In the genomic region with DNA sequence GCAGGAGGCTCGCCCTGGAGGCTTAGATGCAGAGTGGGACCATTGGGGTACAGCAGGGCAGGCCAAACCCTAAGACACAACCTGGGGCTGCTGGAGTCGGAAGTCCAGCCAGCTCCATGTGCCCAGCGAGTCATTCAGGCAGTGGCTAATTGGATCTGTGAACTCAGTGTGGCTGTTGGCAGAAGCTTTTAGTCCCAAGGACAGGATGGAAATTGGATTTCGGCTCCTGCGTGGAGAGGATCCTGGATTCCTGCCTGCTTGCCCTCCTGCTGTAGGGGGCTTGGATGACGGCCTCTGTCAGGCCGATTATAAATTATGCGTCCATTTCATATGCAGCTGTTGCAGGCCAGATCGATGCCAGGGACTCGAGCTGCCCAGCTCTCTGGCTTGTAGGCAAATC, we compare ENCODE assay signal across 20 mouse cellular contexts. TPM values are rescaled to one million over a fixed set of nuclear protein-coding genes. Genes with fewer than 3 reads are reported as not detected.
DNase-seq lines count a peak whose midpoint lies in the region; ATAC-seq and TF ChIP-seq lines count a peak whose summit lies in the region.
"Had no signal": no experiment of that assay in that cellular context is flagged by ENCODE, and none has a peak within 500 bp of the region (broad histone marks: within the 10 kb centered on the region; RNA-seq: fewer than 3 reads in every experiment).

No protein-coding gene starts in this region.

- no peak overlapping the region for H3K9ac ChIP-seq in forebrain, embryonic 14.5 days (ENCODE audit: low read length)
- H3K9ac ChIP-seq in forebrain, postnatal 0 days = no peak overlapping the region
- H3K9ac ChIP-seq in midbrain, embryonic 14.5 days (replicated peaks; ENCODE audit: low read length) = no peak overlapping the region
- no peak overlapping the region for H3K9ac ChIP-seq in midbrain, embryonic 13.5 days (replicated peaks)
- H3K9ac ChIP-seq: liver, embryonic 13.5 days had no signal

- no peak overlapping the region for H3K4me2 ChIP-seq in forebrain, embryonic 14.5 days (ENCODE audit: low read length)
- H3K4me2 ChIP-seq in forebrain, postnatal 0 days (ENCODE audit: low read depth) = no peak overlapping the region
- H3K4me2 ChIP-seq in midbrain, embryonic 14.5 days (ENCODE audit: low read length) = no peak overlapping the region
- no peak overlapping the region for H3K4me2 ChIP-seq in midbrain, embryonic 13.5 days (replicated peaks)
- H3K4me2 ChIP-seq: heart, embryonic 11.5 days; liver, embryonic 13.5 days had no signal

- H3K36me3 ChIP-seq in forebrain, embryonic 14.5 days (ENCODE audit: control insufficient read depth, insufficient read depth, low read length) = no peaks in the 10 kb centered on the region
- no peaks in the 10 kb centered on the region for H3K36me3 ChIP-seq in forebrain, postnatal 0 days (ENCODE audit: insufficient read depth)
- H3K36me3 ChIP-seq in midbrain, embryonic 14.5 days (ENCODE audit: control insufficient read depth, insufficient read depth, low read length) = no peaks in the 10 kb centered on the region
- H3K36me3 ChIP-seq in midbrain, embryonic 13.5 days = no peaks in the 10 kb centered on the region
- H3K36me3 ChIP-seq: embryonic facial prominence, embryonic 10.5 days; liver, embryonic 13.5 days had no signal

- no peak for TF ChIP-seq CTCF in forebrain, postnatal 0 days (IDR thresholded peaks at IDR 0.05; ENCODE audit: low read depth)

- H3K4me3 ChIP-seq in forebrain, embryonic 14.5 days (ENCODE audit: low read depth, low read length) = no peak overlapping the region
- no peak overlapping the region for H3K4me3 ChIP-seq in forebrain, postnatal 0 days (ENCODE audit: low read depth, low read length)
- no peak overlapping the region for H3K4me3 ChIP-seq in midbrain, embryonic 14.5 days (replicated peaks; ENCODE audit: low read depth, low read length)
- H3K4me3 ChIP-seq in midbrain, embryonic 13.5 days (replicated peaks) = no peak overlapping the region
- H3K4me3 ChIP-seq: embryonic facial prominence, embryonic 10.5 days; erythroblast, embryonic 14.5 days; liver, embryonic 13.5 days had no signal

- ATAC-seq in forebrain, embryonic 14.5 days = no peak
- ATAC-seq in forebrain, postnatal 0 days = no peak
- ATAC-seq in midbrain, embryonic 14.5 days (ENCODE audit: low FRiP score, low TSS enrichment) = no peak
- ATAC-seq in midbrain, embryonic 13.5 days = no peak

- H3K27me3 ChIP-seq in forebrain, embryonic 14.5 days (replicated peaks; ENCODE audit: control insufficient read depth, insufficient read depth, low read length) = no peaks in the 10 kb centered on the region
- no peaks in the 10 kb centered on the region for H3K27me3 ChIP-seq in forebrain, postnatal 0 days (ENCODE audit: insufficient read depth, low read length)
- no peaks in the 10 kb centered on the region for H3K27me3 ChIP-seq in midbrain, embryonic 14.5 days (ENCODE audit: control insufficient read depth, insufficient read depth, low read length)
- no peaks in the 10 kb centered on the region; the same call in 1 of the 2 replicates for H3K27me3 ChIP-seq in midbrain, embryonic 13.5 days

- H3K9me3 ChIP-seq in forebrain, embryonic 14.5 days (replicated peaks; ENCODE audit: control insufficient read depth, low read length) = no peaks in the 10 kb centered on the region
- H3K9me3 ChIP-seq in forebrain, postnatal 0 days (ENCODE audit: low read length) = no peaks in the 10 kb centered on the region
- H3K9me3 ChIP-seq in midbrain, embryonic 14.5 days (ENCODE audit: control insufficient read depth, low read length) = no peaks in the 10 kb centered on the region
- no peaks in the 10 kb centered on the region for H3K9me3 ChIP-seq in midbrain, embryonic 13.5 days
- H3K9me3 ChIP-seq: embryonic facial prominence, embryonic 10.5 days; liver, embryonic 13.5 days had no signal

- 56% methylated on average over 10 of the region's 10 CpGs for WGBS in forebrain, embryonic 14.5 days
- WGBS in forebrain, postnatal 0 days = 49% methylated on average over 10 of the region's 10 CpGs
- WGBS in midbrain, embryonic 14.5 days = 51% methylated on average over 10 of the region's 10 CpGs
- 53% methylated on average over 10 of the region's 10 CpGs for WGBS in midbrain, embryonic 13.5 days

- DNase-seq in forebrain, embryonic 14.5 days (ENCODE audit: low spot score) = peak; percentile 17
- DNase-seq in forebrain, postnatal 0 days = no peak
- DNase-seq in midbrain, embryonic 14.5 days = peak; percentile 37
- DNase-seq in cerebellum, adult 8-10 months = peak; percentile 79
- peak; percentile 60 for DNase-seq in retina, postnatal 1 day
- DNase-seq in urinary bladder, postnatal 14 days (ENCODE audit: low spot score) = no peak
- DNase-seq in testis, postnatal 10 days (ENCODE audit: low spot score) = no peak
- DNase-seq: adrenal gland, postnatal 14 days; gastrocnemius, postnatal 10 days; heart, postnatal 36 days; kidney, adult 11 months; kidney, postnatal 36 days; liver, embryonic 13.5 days; lung, postnatal 10 days; thymus, adult 2 months had no signal

- H3K27ac ChIP-seq in forebrain, embryonic 14.5 days (ENCODE audit: low read depth, low read length) = no peak overlapping the region
- no peak overlapping the region for H3K27ac ChIP-seq in forebrain, postnatal 0 days (ENCODE audit: low read depth, low read length)
- no peak overlapping the region for H3K27ac ChIP-seq in midbrain, embryonic 14.5 days (replicated peaks; ENCODE audit: low read depth, low read length)
- H3K27ac ChIP-seq in midbrain, embryonic 13.5 days = no peak overlapping the region
- H3K27ac ChIP-seq: embryonic facial prominence, embryonic 10.5 days; liver, embryonic 13.5 days had no signal

- H3K4me1 ChIP-seq in forebrain, embryonic 14.5 days (ENCODE audit: control insufficient read depth, insufficient read depth, low read length) = no peaks in the 10 kb centered on the region
- H3K4me1 ChIP-seq in forebrain, postnatal 0 days (ENCODE audit: insufficient read depth) = no peaks in the 10 kb centered on the region
- H3K4me1 ChIP-seq in midbrain, embryonic 14.5 days (ENCODE audit: control insufficient read depth, insufficient read depth, low read length) = no peaks in the 10 kb centered on the region
- H3K4me1 ChIP-seq in midbrain, embryonic 13.5 days (replicated peaks) = 0 out of 2 replicates have a peak, but pooled peaks cover 7% of the 10 kb centered on the region
- H3K4me1 ChIP-seq: liver, embryonic 13.5 days had no signal

RNA-seq across cellular contexts. Expression of gene Adra2c, which starts 27.2 kb away (rescaled TPM):
- polyA plus RNA-seq in forebrain, embryonic 14.5 days (2014; fragmentation: Nextera tagmentation; extraction: Ambion mirVana) = 0.89 and 0.94 TPM in 2 replicates
- total RNA-seq in forebrain, postnatal 0 days (2014; rRNA removed) = 8.9 and 10.7 TPM in 2 replicates
- polyA plus RNA-seq in forebrain, postnatal 0 days (2015; fragmentation: Nextera tagmentation; extraction: Ambion mirVana) = 1.5 and 1.7 TPM in 2 replicates
- 0.46 and 0.50 TPM in 2 replicates for polyA plus RNA-seq in midbrain, embryonic 14.5 days (2014; fragmentation: Nextera tagmentation; extraction: Ambion mirVana)
- polyA plus RNA-seq in midbrain, embryonic 13.5 days (2015; fragmentation: Nextera tagmentation; extraction: Ambion mirVana) = 0.05 and 0.07 TPM in 2 replicates
- polyA plus RNA-seq: embryonic facial prominence, embryonic 10.5 days; erythroblast, embryonic 14.5 days; limb, embryonic 11.5 days; liver, embryonic 13.5 days had no signal

Comparison
In these comparisons a context has a peak if more than half of its experiments do, and no peak if none do; other contexts are left out.
1. DNase-seq: peak in forebrain, embryonic 14.5 days (single experiment), midbrain, embryonic 14.5 days (single experiment), cerebellum, adult 8-10 months (single experiment) and retina, postnatal 1 day (single experiment); none in forebrain, postnatal 0 days (single experiment), urinary bladder, postnatal 14 days (single experiment) and testis, postnatal 10 days (single experiment).